Mouse (Mus musculus): ENCODE data around the gene Hoxa3. TPM values are rescaled to one million over a fixed set of nuclear protein-coding genes. Genes with fewer than 3 reads are reported as not detected.

The Hoxa3 gene
- polyA plus RNA-seq, 1 experiment = not detected

- Histone ChIP-seq H3K27me3 (ENCODE audit: control insufficient read depth) (peaks cover 99% of the 10 kb centered on the region), H3K4me3 (replicated peaks) (no peak overlapping the region), H3K36me3 (ENCODE audit: control insufficient read depth) (no peaks in the 10 kb centered on the region), H3K4me1 (ENCODE audit: control insufficient read depth) (no peaks in the 10 kb centered on the region), H3K9me3 (ENCODE audit: control insufficient read depth, low read length) (no peaks in the 10 kb centered on the region)
- TF ChIP-seq TAL1 (IDR thresholded peaks at IDR 0.05; ENCODE audit: low read length) = no peak
- TF ChIP-seq GATA1 (IDR thresholded peaks at IDR 0.05; ENCODE audit: low read length) = no peak
These were observed 12.9 kb downstream of the Hoxa3 start for GRCm38 (mm10) chr6:52200073-52200750.

GRCm38 (mm10) chr6:52197271-52197670, 15.9 kb downstream of the Hoxa3 start:
- no peaks in the 10 kb centered on the region for H3K9me3 ChIP-seq (ENCODE audit: control insufficient read depth, low read length)
- no peak overlapping the region for H3K4me3 ChIP-seq (replicated peaks)
- no peaks in the 10 kb centered on the region for H3K4me1 ChIP-seq (ENCODE audit: control insufficient read depth)
- peaks cover 99% of the 10 kb centered on the region for H3K27me3 ChIP-seq (ENCODE audit: control insufficient read depth)
- H3K36me3 ChIP-seq (ENCODE audit: control insufficient read depth) = no peaks in the 10 kb centered on the region
- TF ChIP-seq GATA1 (IDR thresholded peaks at IDR 0.05; ENCODE audit: low read length) (no peak), TAL1 (IDR thresholded peaks at IDR 0.05; ENCODE audit: low read length) (no peak)

GRCm38 (mm10) chr6:52196811-52197210, 16.3 kb downstream of the Hoxa3 start:
- no peaks in the 10 kb centered on the region for H3K36me3 ChIP-seq (ENCODE audit: control insufficient read depth)
- H3K4me3 ChIP-seq (replicated peaks) = no peak overlapping the region
- TF ChIP-seq GATA1 (IDR thresholded peaks at IDR 0.05; ENCODE audit: low read length) (no peak), TAL1 (IDR thresholded peaks at IDR 0.05; ENCODE audit: low read length) (no peak)
- peaks cover 3% of the 10 kb centered on the region; the same call in 1 of the 2 replicates for H3K9me3 ChIP-seq (ENCODE audit: control insufficient read depth, low read length)
- H3K27me3 ChIP-seq (ENCODE audit: control insufficient read depth) = peaks cover 99% of the 10 kb centered on the region
- H3K4me1 ChIP-seq (ENCODE audit: control insufficient read depth) = peaks cover 3% of the 10 kb centered on the region

- no peaks in the 10 kb centered on the region for H3K36me3 ChIP-seq (ENCODE audit: control insufficient read depth)
- H3K27me3 ChIP-seq (ENCODE audit: control insufficient read depth) = peaks cover 98% of the 10 kb centered on the region
- no peak for TF ChIP-seq TAL1 (IDR thresholded peaks at IDR 0.05; ENCODE audit: low read length)
- TF ChIP-seq GATA1 (IDR thresholded peaks at IDR 0.05; ENCODE audit: low read length) = no peak
- peaks cover 4% of the 10 kb centered on the region for H3K4me1 ChIP-seq (ENCODE audit: control insufficient read depth)
- peaks cover 3% of the 10 kb centered on the region; the same call in 1 of the 2 replicates for H3K9me3 ChIP-seq (ENCODE audit: control insufficient read depth, low read length)
- no peak overlapping the region for H3K4me3 ChIP-seq (replicated peaks)
These were observed 18.4 kb downstream of the Hoxa3 start for GRCm38 (mm10) chr6:52194690-52195089.

GRCm38 (mm10) chr6:52191860-52192550, 21.1 kb downstream of the Hoxa3 start:
- Histone ChIP-seq H3K4me1 (ENCODE audit: control insufficient read depth) (peaks cover 4% of the 10 kb centered on the region), H3K4me3 (replicated peaks) (peak overlapping the region; percentile 50), H3K9me3 (ENCODE audit: control insufficient read depth, low read length) (peaks cover 3% of the 10 kb centered on the region; the same call in 1 of the 2 replicates), H3K36me3 (ENCODE audit: control insufficient read depth) (no peaks in the 10 kb centered on the region), H3K27me3 (ENCODE audit: control insufficient read depth) (peaks cover 99% of the 10 kb centered on the region)
- TF ChIP-seq GATA1 (IDR thresholded peaks at IDR 0.05; ENCODE audit: low read length) = no peak

GRCm38 (mm10) chr6:52190906-52191810, 22.0 kb downstream of the Hoxa3 start, which contains the start of gene Hoxa4:
TSS of gene Hoxa4 (minus strand) at chr6:52191753.
- Histone ChIP-seq H3K4me1 (ENCODE audit: control insufficient read depth) (peaks cover 4% of the 10 kb centered on the region), H3K9me3 (ENCODE audit: control insufficient read depth, low read length) (peaks cover 3% of the 10 kb centered on the region; the same call in 1 of the 2 replicates), H3K4me3 (replicated peaks) (peak within 1 kb of the TSS; percentile 50), H3K36me3 (ENCODE audit: control insufficient read depth) (no peaks in the 10 kb centered on the region), H3K27me3 (ENCODE audit: control insufficient read depth) (peaks cover 99% of the 10 kb centered on the region)
- no peak for TF ChIP-seq GATA1 (IDR thresholded peaks at IDR 0.05; ENCODE audit: low read length)
- no peak for TF ChIP-seq TAL1 (IDR thresholded peaks at IDR 0.05; ENCODE audit: low read length)

- Histone ChIP-seq H3K36me3 (ENCODE audit: control insufficient read depth) (no peaks in the 10 kb centered on the region), H3K4me1 (ENCODE audit: control insufficient read depth) (peaks cover 4% of the 10 kb centered on the region), H3K27me3 (ENCODE audit: control insufficient read depth) (peaks cover 99% of the 10 kb centered on the region), H3K9me3 (ENCODE audit: control insufficient read depth, low read length) (peaks cover 3% of the 10 kb centered on the region; the same call in 1 of the 2 replicates), H3K4me3 (replicated peaks) (no peak overlapping the region)
- TF ChIP-seq TAL1 (IDR thresholded peaks at IDR 0.05; ENCODE audit: low read length) (no peak), GATA1 (IDR thresholded peaks at IDR 0.05; ENCODE audit: low read length) (no peak)
These were observed 22.7 kb downstream of the Hoxa3 start for GRCm38 (mm10) chr6:52190410-52190809.

- H3K4me3 ChIP-seq (replicated peaks) = no peak overlapping the region
- H3K9me3 ChIP-seq (ENCODE audit: control insufficient read depth, low read length) = peaks cover 3% of the 10 kb centered on the region; the same call in 1 of the 2 replicates
- peaks cover 4% of the 10 kb centered on the region for H3K4me1 ChIP-seq (ENCODE audit: control insufficient read depth)
- TF ChIP-seq TAL1 (IDR thresholded peaks at IDR 0.05; ENCODE audit: low read length) (no peak), GATA1 (IDR thresholded peaks at IDR 0.05; ENCODE audit: low read length) (no peak)
- peaks cover 99% of the 10 kb centered on the region for H3K27me3 ChIP-seq (ENCODE audit: control insufficient read depth)
- H3K36me3 ChIP-seq (ENCODE audit: control insufficient read depth) = no peaks in the 10 kb centered on the region
These were observed 23.2 kb downstream of the Hoxa3 start for GRCm38 (mm10) chr6:52189909-52190308.

Measured in erythroblast, embryonic 14.5 days (primary cell).